Mouse (Mus musculus) ES-Bruce4 (cell line): ENCODE results near the gene Anxa2. TPM values are rescaled to one million over a fixed set of nuclear protein-coding genes. Genes with fewer than 3 reads are reported as not detected.
A peak's percentile ranks its signal among the peaks of the same experiment; 100 is the strongest.

ENCODE experiments used
- H3K27ac ChIP-seq: 2 replicates; pipeline ENCODE4 v1.5.1; 2012; ENCODE audit warnings: low read length, inconsistent platforms; ENCODE audit not compliant: insufficient read depth
- H3K27me3 ChIP-seq: 2 replicates; pipeline ENCODE4 v1.6.1; 2012; ENCODE audit warnings: mild to moderate bottlenecking, low read length, inconsistent platforms; ENCODE audit not compliant: control insufficient read depth, poor library complexity, insufficient read depth, severe bottlenecking
- H3K36me3 ChIP-seq: 2 replicates; pipeline ENCODE4 v1.6.1; 2012; ENCODE audit warnings: inconsistent platforms, mild to moderate bottlenecking, low read length, moderate library complexity; ENCODE audit not compliant: control insufficient read depth, poor library complexity, insufficient read depth, severe bottlenecking
- H3K4me1 ChIP-seq: one replicate; pipeline ENCODE4 v1.8.1; 2011; ENCODE audit warnings: low read length; ENCODE audit not compliant: control insufficient read depth, insufficient read depth
- H3K4me3 ChIP-seq: 2 replicates; pipeline ENCODE4 v1.5.1; 2011; ENCODE audit warnings: low read depth, mild to moderate bottlenecking, low read length
- H3K9ac ChIP-seq: 2 replicates; pipeline ENCODE4 v1.6.1; 2012; ENCODE audit warnings: low read depth, mild to moderate bottlenecking, inconsistent platforms; ENCODE audit not compliant: poor library complexity, severe bottlenecking
- H3K9me3 ChIP-seq: replicated peaks from 2 replicates; pipeline ENCODE4 v1.6.1; 2012; ENCODE audit warnings: mild to moderate bottlenecking, low read length, inconsistent platforms; ENCODE audit not compliant: control insufficient read depth, poor library complexity, insufficient read depth, severe bottlenecking
- CTCF ChIP-seq: IDR thresholded peaks from one replicate; pipeline ENCODE4 v1.8.1; 2011; ENCODE audit warnings: low read depth, low read length
- EP300 ChIP-seq: IDR thresholded peaks from 2 replicates; pipeline ENCODE4 v1.6.1; 2011; ENCODE audit warnings: low read depth, low read length; ENCODE audit not compliant: insufficient read depth
- POLR2A ChIP-seq: IDR thresholded peaks from one replicate; pipeline ENCODE4 v1.8.1; 2011; ENCODE audit warnings: low read length; ENCODE audit not compliant: insufficient read depth
- polyA plus RNA-seq: library from polyadenylated mRNA; stranded (reverse); fragments of >200 nt; gene quantifications from 2 replicates; pipeline ENCODE4 v1.2.4, GENCODE M21; 2011; ENCODE audit warnings: low read depth; ENCODE audit not compliant: missing spikeins, insufficient read depth, insufficient read length

The Anxa2 gene
- 139 and 148 TPM in 2 replicates for polyA plus RNA-seq

DNA sequence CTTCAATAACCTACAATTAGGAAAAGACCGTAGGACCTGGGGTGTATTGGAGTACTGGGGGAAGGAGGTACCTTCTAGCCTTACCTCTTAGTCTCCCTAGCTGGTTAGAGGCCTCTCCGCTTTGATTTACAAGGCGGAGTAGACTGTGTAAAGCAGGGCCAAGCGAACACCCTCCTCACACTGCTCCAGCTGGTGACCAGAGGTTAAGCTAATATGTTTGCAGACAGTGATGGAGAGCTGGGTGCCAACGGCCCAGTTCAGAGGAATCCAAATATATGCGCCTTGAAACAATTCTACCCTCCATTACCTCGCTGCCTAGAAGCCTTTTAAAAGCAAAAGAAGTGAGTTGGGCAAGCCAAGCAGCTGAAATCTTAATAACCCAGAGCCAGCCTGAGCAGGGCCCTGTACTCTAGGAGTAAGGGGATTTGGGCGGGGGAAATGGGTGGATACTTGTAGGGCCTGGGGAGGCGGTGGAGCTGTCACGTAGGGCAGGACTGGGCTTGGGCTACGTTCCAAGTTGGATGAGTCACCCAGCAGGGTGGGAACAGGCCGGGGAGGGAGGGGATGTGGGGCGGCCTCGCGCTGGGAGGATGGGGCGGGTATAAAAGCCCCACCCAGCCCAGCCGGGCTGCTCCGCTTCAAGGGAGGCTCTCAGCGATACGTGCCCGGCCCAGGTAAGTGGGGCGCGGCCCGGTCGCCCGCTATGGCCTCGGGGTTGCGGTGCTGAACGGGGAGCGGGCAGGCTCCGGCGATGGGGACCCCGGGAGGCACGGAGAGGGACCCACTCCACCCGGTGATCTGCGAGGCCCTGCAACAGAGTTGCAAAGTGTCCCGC, at the start of gene Anxa2:
Anxa2 (plus strand) TSS at position 555 of the 835 bp plus-strand sequence.
- Histone ChIP-seq H3K9me3 (0 out of 2 replicates have a peak, but pooled peaks cover 2% of the 10 kb centered on the region), H3K27me3 (no peaks in the 10 kb centered on the region), H3K36me3 (no peaks in the 10 kb centered on the region), H3K4me3 (peak within 1 kb of the TSS; percentile 70), H3K4me1 (no peaks in the 10 kb centered on the region), H3K27ac (no peak within 1 kb of the TSS), H3K9ac (peak within 1 kb of the TSS; percentile 22; the same call in 1 of the 2 replicates)
- TF ChIP-seq CTCF (no peak), EP300 (peak; percentile 70)

DNA sequence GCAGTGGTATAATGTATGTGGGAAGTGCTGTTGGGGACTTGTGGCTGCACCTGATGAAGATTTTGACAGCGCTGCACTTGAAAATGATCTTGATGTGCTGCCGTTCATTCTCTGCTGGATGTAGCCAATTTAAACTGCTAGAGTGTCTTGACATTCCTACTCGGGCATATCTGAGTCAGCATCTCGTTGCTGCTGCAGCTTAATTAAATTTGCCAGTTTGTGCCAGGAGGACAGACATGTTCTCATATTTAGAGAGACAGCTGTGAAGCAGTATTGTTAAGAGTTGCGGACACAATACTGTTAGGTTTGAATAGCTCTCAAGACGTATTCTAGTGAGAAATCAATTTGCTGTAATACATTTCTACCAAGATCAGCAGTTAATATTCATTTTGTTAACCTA, 48.7 kb upstream of the Anxa2 start:
- no peaks in the 10 kb centered on the region for H3K27me3 ChIP-seq
- H3K36me3 ChIP-seq, result no peaks in the 10 kb centered on the region; the same call in 1 of the 2 replicates
- no peak overlapping the region for H3K4me3 ChIP-seq
- no peak overlapping the region for H3K27ac ChIP-seq
- H3K9me3 ChIP-seq, result no peaks in the 10 kb centered on the region
- no peaks in the 10 kb centered on the region for H3K4me1 ChIP-seq
- TF ChIP-seq POLR2A (no peak), EP300 (no peak), CTCF (no peak)
- H3K9ac ChIP-seq, result no peak overlapping the region

- Histone ChIP-seq H3K36me3 (peaks cover 11% of the 10 kb centered on the region), H3K9ac (no peak overlapping the region)
Observed at GRCm38 (mm10) chr9:69419476-69419875, 33.9 kb upstream of the Anxa2 start.

DNA sequence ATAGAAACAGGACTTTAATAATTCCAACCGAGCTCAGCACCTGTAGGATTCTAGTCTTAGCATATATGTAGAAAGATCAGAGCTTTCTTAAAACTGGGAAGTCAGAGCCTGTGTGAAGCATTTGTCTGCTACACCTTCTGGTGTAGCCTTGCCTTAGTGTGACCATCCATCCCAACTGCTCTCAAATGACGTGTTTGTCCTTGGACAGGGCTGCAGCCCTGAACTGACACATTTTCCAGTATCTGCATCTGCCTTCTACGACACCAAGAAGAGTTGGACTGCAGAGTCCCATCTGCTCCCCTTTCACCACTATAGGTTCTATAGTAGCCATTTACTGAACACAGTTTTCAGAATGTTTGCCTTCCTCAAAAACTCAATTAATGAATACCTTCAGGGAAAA, 22.9 kb upstream of the Anxa2 start:
- Histone ChIP-seq H3K4me3 (no peak overlapping the region), H3K36me3 (peaks cover 18% of the 10 kb centered on the region), H3K4me1 (no peaks in the 10 kb centered on the region), H3K9ac (no peak overlapping the region), H3K9me3 (no peaks in the 10 kb centered on the region), H3K27ac (no peak overlapping the region), H3K27me3 (no peaks in the 10 kb centered on the region)
- TF ChIP-seq POLR2A (no peak), EP300 (no peak), CTCF (no peak)

More at GRCm38 (mm10) chr9:69419476-69419875, 33.9 kb upstream of the Anxa2 start:
- Histone ChIP-seq H3K27ac (no peak overlapping the region), H3K9me3 (no peaks in the 10 kb centered on the region), H3K27me3 (no peaks in the 10 kb centered on the region), H3K4me1 (no peaks in the 10 kb centered on the region), H3K4me3 (no peak overlapping the region)
- TF ChIP-seq POLR2A (no peak), EP300 (no peak), CTCF (no peak)

- Histone ChIP-seq H3K36me3 (peaks cover 8% of the 10 kb centered on the region), H3K9me3 (no peaks in the 10 kb centered on the region), H3K4me1 (no peaks in the 10 kb centered on the region), H3K9ac (no peak overlapping the region), H3K27ac (no peak overlapping the region), H3K4me3 (no peak overlapping the region), H3K27me3 (no peaks in the 10 kb centered on the region)
- TF ChIP-seq EP300 (no peak), POLR2A (no peak), CTCF (no peak)
Observed at GRCm38 (mm10) chr9:69431863-69432555, 21.4 kb upstream of the Anxa2 start.

DNA sequence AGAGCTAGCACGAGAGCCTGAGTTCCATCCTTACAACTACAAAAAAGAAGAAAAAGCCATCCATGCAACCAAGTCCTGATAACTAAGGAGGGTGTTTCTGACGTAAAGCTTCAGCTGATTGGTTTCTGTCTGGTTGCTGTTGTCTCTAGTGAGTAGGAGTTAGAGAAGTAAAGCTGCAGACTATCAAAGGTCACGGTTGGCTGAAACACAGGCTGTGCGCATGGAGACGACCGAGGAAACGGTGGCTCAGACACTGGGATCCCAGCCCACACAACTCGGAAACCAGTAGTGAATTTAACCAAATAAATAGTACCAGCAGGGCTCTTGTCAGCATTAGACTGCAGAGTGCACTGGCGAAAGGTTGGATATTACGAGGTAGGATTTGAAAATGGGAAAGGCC, 18.2 kb upstream of the Anxa2 start:
- Histone ChIP-seq H3K27ac (no peak overlapping the region), H3K4me1 (no peaks in the 10 kb centered on the region), H3K9me3 (no peaks in the 10 kb centered on the region), H3K9ac (no peak overlapping the region), H3K36me3 (peaks cover 4% of the 10 kb centered on the region; the same call in 1 of the 2 replicates), H3K27me3 (no peaks in the 10 kb centered on the region), H3K4me3 (no peak overlapping the region)
- TF ChIP-seq EP300, result no peak
- TF ChIP-seq POLR2A, result no peak
- TF ChIP-seq CTCF, result no peak
